Mouse (Mus musculus): ENCODE data around the gene Med21.

DNA sequence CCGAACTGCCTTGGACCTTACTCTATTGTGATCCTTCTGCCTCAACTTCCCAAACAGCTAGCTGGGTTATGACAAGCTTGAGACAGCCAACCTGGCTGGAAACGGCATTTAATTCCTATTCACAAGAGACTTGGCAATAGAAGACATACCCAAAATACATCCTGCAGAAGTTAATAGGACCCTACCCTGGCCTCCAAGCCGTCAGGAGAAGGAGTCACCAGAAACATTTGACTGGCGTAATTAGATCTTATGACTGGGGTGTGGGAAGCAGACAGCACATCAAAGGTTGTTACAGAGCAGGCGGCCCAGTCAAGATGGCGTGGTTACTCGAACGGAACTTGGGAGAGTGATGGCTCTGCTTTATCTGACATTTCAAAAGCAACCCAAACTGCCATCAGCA lies 10.5 kb upstream of the Med21 start:
- TF ChIP-seq EP300 (optimal IDR thresholded peaks at IDR 0.05), result no peak
- no peak for TF ChIP-seq CTCF (IDR thresholded peaks at IDR 0.05; ENCODE audit: low read depth)
